Mouse (Mus musculus): ENCODE data around the gene Nr4a3. TPM values are rescaled to one million over a fixed set of nuclear protein-coding genes. Genes with fewer than 3 reads are reported as not detected.

Nr4a3 gene
- polyA plus RNA-seq, 1 experiment from 2014 or later = 7.7 TPM

DNA sequence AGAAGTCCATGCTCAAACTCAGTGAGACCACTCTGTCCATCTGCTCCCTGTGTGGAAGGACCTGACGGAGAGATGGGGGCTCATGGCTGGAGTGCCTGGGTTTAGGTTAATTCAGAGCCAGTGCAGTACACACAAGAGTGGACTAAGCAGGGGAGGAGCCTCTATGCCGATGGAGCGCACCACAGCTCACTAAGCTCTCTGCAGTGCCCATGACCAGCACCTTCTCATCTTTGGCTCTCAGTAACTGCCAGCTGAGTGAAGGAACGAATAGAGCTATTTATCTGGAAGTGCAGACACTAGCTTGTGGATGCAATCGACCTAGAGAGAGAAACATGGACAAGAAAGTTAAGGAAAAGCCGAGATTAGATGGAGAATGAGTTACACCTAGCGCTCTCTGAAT, 24.2 kb downstream of the Nr4a3 start:
- Histone ChIP-seq H3K4me2 (ENCODE audit: low read length) (no peak overlapping the region), H3K4me3 (replicated peaks; ENCODE audit: low read length) (no peak overlapping the region), H3K9ac (replicated peaks; ENCODE audit: low read depth, low read length) (no peak overlapping the region), H3K36me3 (ENCODE audit: control insufficient read depth, insufficient read depth) (no peaks in the 10 kb centered on the region), H3K27ac (ENCODE audit: low read length) (no peak overlapping the region), H3K9me3 (ENCODE audit: control insufficient read depth, low read length) (no peaks in the 10 kb centered on the region), H3K4me1 (replicated peaks; ENCODE audit: control insufficient read depth, insufficient read depth, low read length) (no peaks in the 10 kb centered on the region), H3K27me3 (replicated peaks; ENCODE audit: control insufficient read depth, insufficient read depth, low read length) (no peaks in the 10 kb centered on the region)
- WGBS = 77% methylated on average over 7 of the region's 7 CpGs
- no peak for ATAC-seq

DNA sequence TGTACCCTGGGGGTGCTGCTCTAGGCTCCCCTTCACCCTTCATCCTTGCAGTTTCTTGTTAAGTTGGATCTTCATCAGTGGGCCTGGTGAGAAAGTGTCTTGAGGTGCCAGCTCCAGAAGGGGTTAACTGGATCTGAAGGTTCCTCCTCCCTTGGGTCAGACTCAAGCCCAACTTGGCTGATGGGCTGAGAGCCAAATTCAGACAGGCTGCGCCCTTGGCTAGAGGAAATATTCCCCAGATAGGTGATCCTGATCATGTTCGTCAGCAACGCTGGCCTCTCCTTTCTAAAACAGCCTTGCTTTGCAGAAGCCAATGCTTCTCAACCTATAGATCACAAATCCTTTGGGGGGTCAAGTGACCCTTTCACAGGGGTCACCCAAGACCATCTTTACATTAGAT, 27.1 kb downstream of the Nr4a3 start:
- Histone ChIP-seq H3K4me1 (replicated peaks; ENCODE audit: control insufficient read depth, insufficient read depth, low read length) (peaks cover 6% of the 10 kb centered on the region; the same call in 1 of the 2 replicates), H3K27me3 (replicated peaks; ENCODE audit: control insufficient read depth, insufficient read depth, low read length) (no peaks in the 10 kb centered on the region), H3K4me3 (replicated peaks; ENCODE audit: low read length) (no peak overlapping the region), H3K36me3 (ENCODE audit: control insufficient read depth, insufficient read depth) (no peaks in the 10 kb centered on the region), H3K27ac (ENCODE audit: low read length) (no peak overlapping the region), H3K9ac (replicated peaks; ENCODE audit: low read depth, low read length) (no peak overlapping the region), H3K9me3 (ENCODE audit: control insufficient read depth, low read length) (no peaks in the 10 kb centered on the region), H3K4me2 (ENCODE audit: low read length) (no peak overlapping the region)
- 93% methylated on average over 3 of the region's 3 CpGs for WGBS
- ATAC-seq = no peak

DNA sequence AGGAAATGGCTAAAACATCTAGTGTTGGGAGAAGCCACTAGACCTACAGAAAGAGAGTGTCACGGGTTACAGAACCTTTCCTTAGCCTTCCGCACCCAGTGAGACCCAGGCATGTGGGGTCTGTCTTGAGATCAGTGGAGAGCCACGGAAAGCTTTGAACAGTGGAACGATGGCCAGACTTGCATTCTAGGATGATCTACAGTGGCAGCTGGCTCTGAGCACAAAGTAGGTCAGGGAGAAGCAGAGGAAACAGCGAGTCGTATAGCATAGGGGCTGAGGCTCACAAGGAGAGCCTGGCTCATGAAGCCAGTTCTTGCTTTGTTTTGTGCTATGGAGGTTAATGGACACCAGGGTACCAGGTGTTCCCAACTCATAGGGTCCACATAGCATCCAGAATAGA, 28.4 kb downstream of the Nr4a3 start:
- Histone ChIP-seq H3K9ac (replicated peaks; ENCODE audit: low read depth, low read length) (no peak overlapping the region), H3K4me1 (replicated peaks; ENCODE audit: control insufficient read depth, insufficient read depth, low read length) (peaks cover 7% of the 10 kb centered on the region; the same call in 1 of the 2 replicates), H3K9me3 (ENCODE audit: control insufficient read depth, low read length) (no peaks in the 10 kb centered on the region), H3K4me3 (replicated peaks; ENCODE audit: low read length) (no peak overlapping the region), H3K27me3 (replicated peaks; ENCODE audit: control insufficient read depth, insufficient read depth, low read length) (no peaks in the 10 kb centered on the region), H3K27ac (ENCODE audit: low read length) (no peak overlapping the region), H3K36me3 (ENCODE audit: control insufficient read depth, insufficient read depth) (no peaks in the 10 kb centered on the region), H3K4me2 (ENCODE audit: low read length) (no peak overlapping the region)
- ATAC-seq = no peak
- 93% methylated on average over 6 of the region's 6 CpGs for WGBS

DNA sequence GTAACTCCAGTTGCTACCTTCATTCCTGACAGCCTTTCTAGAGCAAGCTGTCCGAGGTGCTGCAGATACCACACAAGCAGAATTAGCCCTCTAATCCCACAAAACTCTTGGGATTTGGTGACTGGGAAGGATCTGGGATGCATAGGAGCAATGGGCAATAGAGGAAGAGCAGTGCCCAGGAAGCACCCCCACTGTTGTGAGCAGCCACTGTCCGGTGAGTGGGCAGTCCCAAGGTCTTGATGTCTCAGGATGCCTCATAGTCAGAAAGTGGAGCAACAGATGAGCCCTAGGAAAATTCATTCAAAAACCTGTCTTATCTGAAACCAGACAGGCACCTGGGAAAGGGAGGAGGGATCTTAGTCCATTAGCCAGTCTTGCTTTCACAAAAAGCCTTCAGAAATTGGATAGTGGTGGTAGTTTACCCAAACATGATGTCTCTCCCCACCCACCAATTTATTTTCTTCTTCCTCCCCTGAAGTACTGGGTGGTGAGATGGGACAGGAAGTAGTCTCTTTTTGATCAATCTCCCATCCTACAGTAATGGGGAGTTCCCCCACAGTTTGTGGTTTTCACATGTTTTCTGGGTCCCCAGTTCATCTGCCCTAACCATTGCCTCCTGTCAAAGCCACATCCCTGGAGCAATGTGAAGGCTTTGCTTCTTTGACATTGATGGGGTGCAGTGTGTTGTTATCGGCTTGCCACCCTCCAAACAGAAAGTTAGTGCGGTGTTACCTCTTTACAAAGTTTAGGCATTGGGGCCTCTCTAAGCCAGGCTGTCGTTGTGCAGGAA, 29.7 kb downstream of the Nr4a3 start:
- H3K4me1 ChIP-seq (replicated peaks; ENCODE audit: control insufficient read depth, insufficient read depth, low read length) = peaks cover 11% of the 10 kb centered on the region; the same call in 1 of the 2 replicates
- no peak overlapping the region for H3K4me3 ChIP-seq (replicated peaks; ENCODE audit: low read length)
- no peak overlapping the region for H3K27ac ChIP-seq (ENCODE audit: low read length)
- ATAC-seq = no peak
- H3K4me2 ChIP-seq (ENCODE audit: low read length) = no peak overlapping the region
- H3K9ac ChIP-seq (replicated peaks; ENCODE audit: low read depth, low read length) = no peak overlapping the region
- no peaks in the 10 kb centered on the region for H3K36me3 ChIP-seq (ENCODE audit: control insufficient read depth, insufficient read depth)
- no peaks in the 10 kb centered on the region for H3K27me3 ChIP-seq (replicated peaks; ENCODE audit: control insufficient read depth, insufficient read depth, low read length)
- no peaks in the 10 kb centered on the region for H3K9me3 ChIP-seq (ENCODE audit: control insufficient read depth, low read length)
- 86% methylated on average over 5 of the region's 5 CpGs for WGBS

DNA sequence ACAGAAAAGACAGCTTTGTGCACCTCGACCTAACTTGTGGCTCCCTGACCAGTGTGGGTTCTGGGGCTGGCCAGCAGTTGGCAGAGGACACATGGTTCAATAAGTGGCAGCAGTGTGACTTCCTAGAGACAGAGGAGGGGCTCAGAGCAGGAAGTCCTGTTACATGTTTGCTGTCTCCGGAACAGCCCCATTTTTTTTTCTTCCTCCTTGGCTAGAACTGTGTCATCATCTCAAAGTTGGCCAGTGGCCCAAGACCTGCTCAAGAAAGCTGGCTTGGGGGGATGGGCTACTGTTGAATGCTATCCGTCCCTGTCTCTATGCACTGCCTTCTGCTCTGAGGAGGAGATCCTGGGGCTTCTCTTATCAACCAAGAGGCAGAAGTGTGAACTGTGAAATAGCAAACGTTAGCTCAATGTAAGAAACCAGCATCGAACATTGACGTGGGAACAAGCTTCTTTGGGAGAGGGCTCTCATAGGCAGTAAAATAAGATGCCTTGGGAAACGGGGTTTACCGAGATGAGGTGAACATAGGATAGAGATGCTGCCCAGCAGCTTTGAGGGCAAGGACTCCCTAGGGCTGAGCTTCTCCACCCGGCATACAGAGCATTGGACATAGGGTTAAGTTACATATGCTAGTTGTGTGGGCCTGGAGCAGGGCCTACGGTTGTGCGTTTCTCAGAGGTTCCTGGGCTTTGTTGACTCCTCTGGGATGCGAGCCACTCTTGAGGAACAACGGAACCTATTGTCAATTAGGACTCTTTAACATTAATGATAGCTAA, 31.9 kb downstream of the Nr4a3 start:
- no peak overlapping the region for H3K4me3 ChIP-seq (replicated peaks; ENCODE audit: low read length)
- no peak overlapping the region for H3K4me2 ChIP-seq (ENCODE audit: low read length)
- no peaks in the 10 kb centered on the region for H3K27me3 ChIP-seq (replicated peaks; ENCODE audit: control insufficient read depth, insufficient read depth, low read length)
- 0 out of 2 replicates have a peak, but pooled peaks have one; percentile 30 for ATAC-seq
- no peaks in the 10 kb centered on the region for H3K36me3 ChIP-seq (ENCODE audit: control insufficient read depth, insufficient read depth)
- no peaks in the 10 kb centered on the region for H3K9me3 ChIP-seq (ENCODE audit: control insufficient read depth, low read length)
- peaks cover 13% of the 10 kb centered on the region for H3K4me1 ChIP-seq (replicated peaks; ENCODE audit: control insufficient read depth, insufficient read depth, low read length)
- WGBS = 71% methylated on average over 13 of the region's 13 CpGs
- no peak overlapping the region for H3K9ac ChIP-seq (replicated peaks; ENCODE audit: low read depth, low read length)
- H3K27ac ChIP-seq (ENCODE audit: low read length) = no peak overlapping the region

DNA sequence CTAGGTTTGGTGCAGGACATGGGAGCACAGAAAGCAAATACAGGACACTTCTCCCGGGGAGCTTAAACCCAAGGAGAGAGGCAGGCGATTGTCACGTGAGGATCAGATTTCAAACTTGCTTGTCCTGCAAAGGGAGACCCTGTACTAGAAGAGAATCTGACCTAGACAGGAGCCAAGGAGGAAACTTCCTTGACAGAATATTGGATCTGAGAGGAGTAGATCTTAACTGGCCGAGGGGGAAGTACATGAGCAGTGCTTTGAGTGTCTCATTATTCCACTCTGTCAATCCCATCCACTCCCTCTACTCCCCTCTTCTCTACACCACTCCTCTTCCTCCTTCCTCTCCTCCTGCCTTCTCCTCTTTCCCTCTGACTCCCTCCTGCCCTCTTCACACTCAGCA, 33.3 kb downstream of the Nr4a3 start:
- Histone ChIP-seq H3K4me1 (replicated peaks; ENCODE audit: control insufficient read depth, insufficient read depth, low read length) (peaks cover 13% of the 10 kb centered on the region), H3K9me3 (ENCODE audit: control insufficient read depth, low read length) (no peaks in the 10 kb centered on the region), H3K4me2 (ENCODE audit: low read length) (no peak overlapping the region), H3K9ac (replicated peaks; ENCODE audit: low read depth, low read length) (no peak overlapping the region), H3K36me3 (ENCODE audit: control insufficient read depth, insufficient read depth) (no peaks in the 10 kb centered on the region), H3K27me3 (replicated peaks; ENCODE audit: control insufficient read depth, insufficient read depth, low read length) (no peaks in the 10 kb centered on the region), H3K4me3 (replicated peaks; ENCODE audit: low read length) (no peak overlapping the region), H3K27ac (ENCODE audit: low read length) (no peak overlapping the region)
- no peak for ATAC-seq
- WGBS = 9% methylated on average over 4 of the region's 4 CpGs

DNA sequence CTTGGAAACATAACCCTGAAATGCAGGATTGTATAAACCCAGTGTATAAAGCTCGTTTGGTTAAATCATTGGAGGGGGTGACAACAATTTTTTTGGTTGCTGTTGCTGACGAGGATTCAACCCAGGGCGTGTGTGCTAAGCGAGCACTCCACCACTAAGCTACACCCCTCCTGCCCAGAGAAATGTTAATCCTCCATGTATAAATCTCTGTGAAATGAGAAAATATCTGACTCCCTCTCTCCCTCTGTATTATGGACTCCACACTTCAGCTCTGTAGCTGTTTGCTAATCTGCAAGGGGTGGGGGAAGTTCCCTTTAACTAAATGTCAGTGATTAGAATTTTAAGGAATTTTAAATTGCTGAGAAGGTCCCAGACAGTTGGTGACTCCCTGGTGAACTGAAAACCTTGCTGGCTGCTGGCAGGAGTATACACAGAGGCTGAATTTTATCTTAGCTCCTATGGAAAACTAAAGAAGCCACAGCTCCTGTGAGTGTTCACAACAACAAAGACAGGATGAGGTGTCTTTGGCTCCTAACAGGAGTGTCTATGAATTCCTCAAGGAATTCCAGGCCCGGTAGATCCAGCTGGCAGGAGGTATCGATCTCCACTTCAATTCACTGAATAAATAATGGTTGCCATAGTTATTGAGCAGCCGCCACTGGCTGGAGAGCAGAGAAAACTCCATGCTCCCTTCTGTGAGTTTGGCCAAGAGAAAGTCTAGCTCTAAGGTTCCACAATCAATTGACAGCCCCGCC, 34.5 kb downstream of the Nr4a3 start:
- H3K9ac ChIP-seq (replicated peaks; ENCODE audit: low read depth, low read length) = no peak overlapping the region
- WGBS = 35% methylated on average over 8 of the region's 8 CpGs
- peak; percentile 52 for ATAC-seq
- no peak overlapping the region for H3K27ac ChIP-seq (ENCODE audit: low read length)
- no peak overlapping the region for H3K4me2 ChIP-seq (ENCODE audit: low read length)
- no peak overlapping the region for H3K4me3 ChIP-seq (replicated peaks; ENCODE audit: low read length)
- H3K27me3 ChIP-seq (replicated peaks; ENCODE audit: control insufficient read depth, insufficient read depth, low read length) = no peaks in the 10 kb centered on the region
- H3K9me3 ChIP-seq (ENCODE audit: control insufficient read depth, low read length) = no peaks in the 10 kb centered on the region
- H3K36me3 ChIP-seq (ENCODE audit: control insufficient read depth, insufficient read depth) = no peaks in the 10 kb centered on the region
- peaks cover 13% of the 10 kb centered on the region for H3K4me1 ChIP-seq (replicated peaks; ENCODE audit: control insufficient read depth, insufficient read depth, low read length)

DNA sequence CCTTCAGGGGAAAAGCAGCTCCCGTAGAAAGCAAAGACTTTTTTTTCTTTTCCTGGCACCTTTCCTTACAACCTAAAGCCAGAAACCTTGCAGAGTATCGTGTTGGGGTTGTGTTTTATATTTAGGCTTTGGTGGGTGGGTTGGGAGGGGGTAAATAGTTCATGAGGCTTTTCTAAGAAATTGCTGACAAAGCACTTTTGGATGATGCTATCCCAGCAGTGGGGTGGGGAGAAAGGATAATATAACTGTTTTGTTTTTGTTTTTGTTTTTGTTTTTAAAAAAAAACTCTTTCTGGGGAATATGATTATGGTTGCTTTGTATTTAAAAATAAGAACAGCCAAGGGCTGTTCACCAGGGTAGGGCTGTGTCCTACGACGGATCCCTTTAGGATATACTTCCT, 38.5 kb downstream of the Nr4a3 start:
- H3K4me3 ChIP-seq (replicated peaks; ENCODE audit: low read length) = no peak overlapping the region
- no peaks in the 10 kb centered on the region for H3K27me3 ChIP-seq (replicated peaks; ENCODE audit: control insufficient read depth, insufficient read depth, low read length)
- no peaks in the 10 kb centered on the region for H3K9me3 ChIP-seq (ENCODE audit: control insufficient read depth, low read length)
- H3K4me2 ChIP-seq (ENCODE audit: low read length) = no peak overlapping the region
- no peak overlapping the region for H3K27ac ChIP-seq (ENCODE audit: low read length)
- no peaks in the 10 kb centered on the region for H3K36me3 ChIP-seq (ENCODE audit: control insufficient read depth, insufficient read depth)
- no peak overlapping the region for H3K9ac ChIP-seq (replicated peaks; ENCODE audit: low read depth, low read length)
- 84% methylated on average over 4 of the region's 4 CpGs for WGBS
- ATAC-seq = no peak
- peaks cover 6% of the 10 kb centered on the region; the same call in 1 of the 2 replicates for H3K4me1 ChIP-seq (replicated peaks; ENCODE audit: control insufficient read depth, insufficient read depth, low read length)

DNA sequence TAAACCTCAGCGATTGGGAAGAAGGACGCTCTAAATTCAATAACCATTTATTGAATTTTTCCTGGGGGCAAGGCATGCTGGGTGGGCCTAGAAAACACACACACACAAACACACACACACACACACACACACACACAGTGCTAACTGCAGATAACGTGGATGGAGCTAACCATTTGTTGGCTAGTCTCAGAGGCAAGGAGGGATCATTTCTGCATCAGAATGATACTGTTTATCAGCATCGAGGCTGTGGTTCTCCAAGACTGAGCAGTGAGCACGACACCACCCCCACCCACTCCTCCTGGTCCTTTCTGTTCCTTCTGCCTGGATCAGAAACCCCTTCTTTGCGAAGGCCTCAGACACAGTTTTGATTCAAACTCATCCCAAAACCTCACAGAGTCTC, 41.7 kb downstream of the Nr4a3 start:
- no peak overlapping the region for H3K4me3 ChIP-seq (replicated peaks; ENCODE audit: low read length)
- no peak overlapping the region for H3K27ac ChIP-seq (ENCODE audit: low read length)
- WGBS = 62% methylated on average over 6 of the region's 6 CpGs
- no peaks in the 10 kb centered on the region for H3K27me3 ChIP-seq (replicated peaks; ENCODE audit: control insufficient read depth, insufficient read depth, low read length)
- no peaks in the 10 kb centered on the region for H3K36me3 ChIP-seq (ENCODE audit: control insufficient read depth, insufficient read depth)
- no peak overlapping the region for H3K9ac ChIP-seq (replicated peaks; ENCODE audit: low read depth, low read length)
- H3K9me3 ChIP-seq (ENCODE audit: control insufficient read depth, low read length) = no peaks in the 10 kb centered on the region
- ATAC-seq = no peak
- no peaks in the 10 kb centered on the region for H3K4me1 ChIP-seq (replicated peaks; ENCODE audit: control insufficient read depth, insufficient read depth, low read length)
- no peak overlapping the region for H3K4me2 ChIP-seq (ENCODE audit: low read length)
